9 mouse cellular contexts compared by ENCODE assay signal in the genomic region with DNA sequence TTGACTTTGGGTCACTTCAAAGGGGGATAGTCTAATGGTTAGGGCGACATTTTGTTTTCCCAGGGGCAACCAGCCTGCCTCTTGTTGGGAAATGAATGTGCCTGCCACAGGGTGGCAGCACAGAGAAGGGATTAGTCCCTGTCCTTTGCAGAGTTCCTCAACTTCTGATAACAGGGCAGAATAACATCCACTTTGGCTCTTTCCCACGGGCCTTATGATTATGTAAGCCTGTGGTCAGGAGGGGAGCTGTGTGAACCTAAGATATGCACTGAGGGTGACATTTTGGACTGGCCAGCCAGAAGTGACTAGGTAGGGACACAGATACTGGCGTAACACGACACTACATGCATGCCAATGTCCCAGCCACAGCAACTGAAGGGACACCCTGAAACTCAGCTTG. TPM values are rescaled to one million over a fixed set of nuclear protein-coding genes. Genes with fewer than 3 reads are reported as not detected.
A peak's percentile ranks its signal among the peaks of the same experiment; 100 is the strongest.
DNase-seq lines count a peak whose midpoint lies in the region; ATAC-seq lines count a peak whose summit lies in the region.
"Had no signal": no experiment of that assay in that cellular context is flagged by ENCODE, and none has a peak within 500 bp of the region (broad histone marks: within the 10 kb centered on the region; RNA-seq: fewer than 3 reads in every experiment).

No protein-coding gene starts in this region.

- no peak overlapping the region for H3K4me3 ChIP-seq in forebrain, embryonic 10.5 days
- H3K4me3 ChIP-seq in forebrain, embryonic 16.5 days (replicated peaks; ENCODE audit: low read length), result no peak overlapping the region
- H3K4me3 ChIP-seq in embryonic facial prominence, embryonic 11.5 days (ENCODE audit: low read depth, low read length), result no peak overlapping the region
- H3K4me3 ChIP-seq in heart, embryonic 16.5 days (ENCODE audit: low read length), result no peak overlapping the region
- H3K4me3 ChIP-seq: midbrain, embryonic 12.5 days had no signal

- no peak for ATAC-seq in forebrain, embryonic 16.5 days
- ATAC-seq in embryonic facial prominence, embryonic 11.5 days (replicated peaks; ENCODE audit: insufficient number of reproducible peaks, low FRiP score, low TSS enrichment, low read depth), result no peak
- peak; percentile 42; the same call in 1 of the 2 replicates for ATAC-seq in heart, embryonic 16.5 days (replicated peaks; ENCODE audit: extremely low read depth, insufficient read depth, low FRiP score)
- peak; percentile 91 for ATAC-seq in megakaryocyte, adult 5-6 weeks (ENCODE audit: poor library complexity, severe bottlenecking)

- H3K27me3 ChIP-seq in forebrain, embryonic 10.5 days (ENCODE audit: poor library complexity, severe bottlenecking), result no peaks in the 10 kb centered on the region
- no peaks in the 10 kb centered on the region for H3K27me3 ChIP-seq in forebrain, embryonic 16.5 days (replicated peaks; ENCODE audit: control insufficient read depth, insufficient read depth, low read length)
- no peaks in the 10 kb centered on the region for H3K27me3 ChIP-seq in embryonic facial prominence, embryonic 11.5 days (ENCODE audit: control insufficient read depth, insufficient read depth, low read length)
- H3K27me3 ChIP-seq in heart, embryonic 16.5 days (ENCODE audit: control insufficient read depth, insufficient read depth, low read length), result no peaks in the 10 kb centered on the region
- H3K27me3 ChIP-seq: midbrain, embryonic 12.5 days had no signal

- peaks cover 10% of the 10 kb centered on the region for H3K4me1 ChIP-seq in forebrain, embryonic 10.5 days
- H3K4me1 ChIP-seq in forebrain, embryonic 16.5 days (replicated peaks; ENCODE audit: control insufficient read depth, insufficient read depth, low read length), result 0 out of 2 replicates have a peak, but pooled peaks cover under 1% of the 10 kb centered on the region
- no peaks in the 10 kb centered on the region for H3K4me1 ChIP-seq in embryonic facial prominence, embryonic 11.5 days (ENCODE audit: control insufficient read depth, insufficient read depth, low read length)
- H3K4me1 ChIP-seq in heart, embryonic 16.5 days (ENCODE audit: control insufficient read depth, insufficient read depth, low read length), result peaks cover 9% of the 10 kb centered on the region; the same call in 1 of the 2 replicates
- H3K4me1 ChIP-seq: midbrain, embryonic 12.5 days had no signal

- no peaks in the 10 kb centered on the region for H3K9me3 ChIP-seq in forebrain, embryonic 10.5 days
- H3K9me3 ChIP-seq in forebrain, embryonic 16.5 days (ENCODE audit: control insufficient read depth, low read length), result no peaks in the 10 kb centered on the region
- H3K9me3 ChIP-seq in embryonic facial prominence, embryonic 11.5 days (replicated peaks; ENCODE audit: control insufficient read depth, low read length), result no peaks in the 10 kb centered on the region
- no peaks in the 10 kb centered on the region for H3K9me3 ChIP-seq in heart, embryonic 16.5 days (replicated peaks; ENCODE audit: control insufficient read depth, low read length)
- H3K9me3 ChIP-seq: midbrain, embryonic 12.5 days had no signal

- no peak overlapping the region for H3K27ac ChIP-seq in forebrain, embryonic 10.5 days
- no peak overlapping the region for H3K27ac ChIP-seq in forebrain, embryonic 16.5 days (ENCODE audit: low read length)
- no peak overlapping the region for H3K27ac ChIP-seq in embryonic facial prominence, embryonic 11.5 days (replicated peaks; ENCODE audit: low read depth, low read length)
- H3K27ac ChIP-seq in heart, embryonic 16.5 days (ENCODE audit: low read length), result no peak overlapping the region
- H3K27ac ChIP-seq: midbrain, embryonic 12.5 days had no signal

- DNase-seq in forebrain, embryonic 10.5 days (ENCODE audit: extremely low spot score, low spot score), result peak; percentile 57
- peak; percentile 57 for DNase-seq in MN1 (ENCODE audit: low spot score)
- DNase-seq in embryonic facial prominence, embryonic 11.5 days (ENCODE audit: low spot score), result peak; percentile 75
- peak; percentile 53 to 66 for DNase-seq in layer of hippocampus, postnatal 10 days (ENCODE audit: low spot score in 2 of 2)
- peak; percentile 34 to 52 for DNase-seq in spleen, postnatal 14 days (ENCODE audit: low spot score in 2 of 2)

- H3K36me3 ChIP-seq in forebrain, embryonic 10.5 days (replicated peaks), result no peaks in the 10 kb centered on the region
- H3K36me3 ChIP-seq in forebrain, embryonic 16.5 days (ENCODE audit: control insufficient read depth, insufficient read depth), result no peaks in the 10 kb centered on the region
- no peaks in the 10 kb centered on the region for H3K36me3 ChIP-seq in embryonic facial prominence, embryonic 11.5 days (replicated peaks; ENCODE audit: control insufficient read depth, insufficient read depth, low read depth, low read length)
- no peaks in the 10 kb centered on the region for H3K36me3 ChIP-seq in heart, embryonic 16.5 days (ENCODE audit: control insufficient read depth, insufficient read depth)
- H3K36me3 ChIP-seq: midbrain, embryonic 12.5 days had no signal

- 29% methylated on average over 4 of the region's 4 CpGs for WGBS in forebrain, embryonic 10.5 days
- WGBS in forebrain, embryonic 16.5 days, result 31% methylated on average over 4 of the region's 4 CpGs
- 35% methylated on average over 4 of the region's 4 CpGs for WGBS in embryonic facial prominence, embryonic 11.5 days
- 23% methylated on average over 4 of the region's 4 CpGs for WGBS in heart, embryonic 16.5 days

- no peak overlapping the region for H3K9ac ChIP-seq in forebrain, embryonic 16.5 days (replicated peaks; ENCODE audit: low read depth, low read length)
- no peak overlapping the region for H3K9ac ChIP-seq in embryonic facial prominence, embryonic 11.5 days (replicated peaks; ENCODE audit: low read length)
- no peak overlapping the region for H3K9ac ChIP-seq in heart, embryonic 16.5 days (ENCODE audit: low read length)
- H3K9ac ChIP-seq: midbrain, embryonic 12.5 days had no signal

- H3K4me2 ChIP-seq in forebrain, embryonic 16.5 days (ENCODE audit: low read length), result no peak overlapping the region
- no peak overlapping the region for H3K4me2 ChIP-seq in embryonic facial prominence, embryonic 11.5 days (ENCODE audit: low read depth, low read length)
- no peak overlapping the region for H3K4me2 ChIP-seq in heart, embryonic 16.5 days (ENCODE audit: low read depth, low read length)
- H3K4me2 ChIP-seq: midbrain, embryonic 12.5 days had no signal

RNA-seq across cellular contexts. Expression of a gene that starts 5.6 kb away (rescaled TPM):
- 1,831 and 1,874 TPM in 2 replicates for polyA plus RNA-seq in forebrain, embryonic 10.5 days (2016; fragmentation: Nextera tagmentation; extraction: Ambion mirVana)
- polyA plus RNA-seq in forebrain, embryonic 16.5 days (2015; fragmentation: Nextera tagmentation; extraction: Ambion mirVana), result 1,104 and 1,269 TPM in 2 replicates
- 2,072 and 2,207 TPM in 2 replicates for polyA plus RNA-seq in embryonic facial prominence, embryonic 11.5 days (2014; fragmentation: Nextera tagmentation; extraction: Ambion mirVana)
- 1,011 and 1,085 TPM in 2 replicates for polyA plus RNA-seq in heart, embryonic 16.5 days (2015; fragmentation: Nextera tagmentation; extraction: Ambion mirVana)
- total RNA-seq in layer of hippocampus, postnatal 10 days (2021), result 100 to 1,000 TPM; 566 to 632 TPM
- 2,908 and 2,972 TPM in 2 replicates for total RNA-seq in megakaryocyte, adult 5-6 weeks (2015)
- total RNA-seq in megakaryocyte, adult 5-6 weeks (2017), result 3,179 and 3,683 TPM in 2 replicates

RNA-seq across cellular contexts. Expression of a gene that starts 24.1 kb away (rescaled TPM):
- 1.7 and 1.9 TPM in 2 replicates for polyA plus RNA-seq in forebrain, embryonic 10.5 days (2016; fragmentation: Nextera tagmentation; extraction: Ambion mirVana)
- 1.4 and 1.8 TPM in 2 replicates for polyA plus RNA-seq in forebrain, embryonic 16.5 days (2015; fragmentation: Nextera tagmentation; extraction: Ambion mirVana)
- 0.39 and 1.5 TPM in 2 replicates for polyA plus RNA-seq in embryonic facial prominence, embryonic 11.5 days (2014; fragmentation: Nextera tagmentation; extraction: Ambion mirVana)
- 0.51 and 0.59 TPM in 2 replicates for polyA plus RNA-seq in heart, embryonic 16.5 days (2015; fragmentation: Nextera tagmentation; extraction: Ambion mirVana)
- total RNA-seq in layer of hippocampus, postnatal 10 days (2021), result 1 to 10 TPM; 2.9 to 3.5 TPM
- total RNA-seq in megakaryocyte, adult 5-6 weeks (2015), result 0.09 TPM in 1 of 2 replicates, not detected in the other
- total RNA-seq in megakaryocyte, adult 5-6 weeks (2017), result not detected in 2 replicates

RNA-seq across cellular contexts. Expression of a gene that starts 39.1 kb away (rescaled TPM):
- 36.2 and 39.2 TPM in 2 replicates for polyA plus RNA-seq in forebrain, embryonic 10.5 days (2016; fragmentation: Nextera tagmentation; extraction: Ambion mirVana)
- 14.4 and 16.9 TPM in 2 replicates for polyA plus RNA-seq in forebrain, embryonic 16.5 days (2015; fragmentation: Nextera tagmentation; extraction: Ambion mirVana)
- 22.5 and 24.8 TPM in 2 replicates for polyA plus RNA-seq in embryonic facial prominence, embryonic 11.5 days (2014; fragmentation: Nextera tagmentation; extraction: Ambion mirVana)
- polyA plus RNA-seq in heart, embryonic 16.5 days (2015; fragmentation: Nextera tagmentation; extraction: Ambion mirVana), result 10.2 and 12.5 TPM in 2 replicates
- 1 to 10 TPM; 5.0 to 6.2 TPM for total RNA-seq in layer of hippocampus, postnatal 10 days (2021)
- 9.1 and 10.9 TPM in 2 replicates for total RNA-seq in megakaryocyte, adult 5-6 weeks (2015)
- total RNA-seq in megakaryocyte, adult 5-6 weeks (2017), result 19.9 and 21.3 TPM in 2 replicates

RNA-seq across cellular contexts. Expression of a gene that starts 39.2 kb away (rescaled TPM):
- 31.0 TPM in 2 replicates for polyA plus RNA-seq in forebrain, embryonic 10.5 days (2016; fragmentation: Nextera tagmentation; extraction: Ambion mirVana)
- 30.8 and 32.7 TPM in 2 replicates for polyA plus RNA-seq in forebrain, embryonic 16.5 days (2015; fragmentation: Nextera tagmentation; extraction: Ambion mirVana)
- 25.1 and 27.2 TPM in 2 replicates for polyA plus RNA-seq in embryonic facial prominence, embryonic 11.5 days (2014; fragmentation: Nextera tagmentation; extraction: Ambion mirVana)
- polyA plus RNA-seq in heart, embryonic 16.5 days (2015; fragmentation: Nextera tagmentation; extraction: Ambion mirVana), result 21.4 and 23.0 TPM in 2 replicates
- 10 to 100 TPM; 24.0 to 25.9 TPM for total RNA-seq in layer of hippocampus, postnatal 10 days (2021)
- total RNA-seq in megakaryocyte, adult 5-6 weeks (2015), result 1.1 and 3.3 TPM in 2 replicates
- 2.8 and 4.8 TPM in 2 replicates for total RNA-seq in megakaryocyte, adult 5-6 weeks (2017)

RNA-seq across cellular contexts. Expression of a gene that starts 39.8 kb away (rescaled TPM):
- polyA plus RNA-seq in forebrain, embryonic 10.5 days (2016; fragmentation: Nextera tagmentation; extraction: Ambion mirVana), result 59.5 and 65.2 TPM in 2 replicates
- 16.7 and 17.9 TPM in 2 replicates for polyA plus RNA-seq in forebrain, embryonic 16.5 days (2015; fragmentation: Nextera tagmentation; extraction: Ambion mirVana)
- polyA plus RNA-seq in embryonic facial prominence, embryonic 11.5 days (2014; fragmentation: Nextera tagmentation; extraction: Ambion mirVana), result 36.2 and 39.1 TPM in 2 replicates
- 42.0 and 49.8 TPM in 2 replicates for polyA plus RNA-seq in heart, embryonic 16.5 days (2015; fragmentation: Nextera tagmentation; extraction: Ambion mirVana)
- total RNA-seq in layer of hippocampus, postnatal 10 days (2021), result 1 to 10 TPM; 5.6 to 6.1 TPM
- total RNA-seq in megakaryocyte, adult 5-6 weeks (2015), result 0.34 and 0.38 TPM in 2 replicates
- 0.07 and 0.24 TPM in 2 replicates for total RNA-seq in megakaryocyte, adult 5-6 weeks (2017)

Comparison
In these comparisons a context has a peak if more than half of its experiments do, and no peak if none do; other contexts are left out.
1. ATAC-seq: peak in heart, embryonic 16.5 days (single experiment) and megakaryocyte, adult 5-6 weeks (single experiment); none in forebrain, embryonic 16.5 days (single experiment) and embryonic facial prominence, embryonic 11.5 days (single experiment).
2. Peak in every context shown above with its lines, with median percentiles within 50 percentile points of each other: DNase-seq.